Mouse (Mus musculus) hindbrain, embryonic 16.5 days (tissue): ENCODE results near the gene Trib2. TPM values are rescaled to one million over a fixed set of nuclear protein-coding genes. Genes with fewer than 3 reads are reported as not detected.

Source experiments
- ATAC-seq: fragments of 200-750 bp; cut with Nextera tagmentation; 2 replicates; pipeline ENCODE4 v1.8.0; 2017; ENCODE audit warnings: moderate TSS enrichment, moderate library complexity
- H3K27ac ChIP-seq: fragments of 300-500 bp; sonication (generic); 2 replicates; pipeline ENCODE4 v1.5.1; 2014; ENCODE audit warnings: low read depth, mild to moderate bottlenecking, control low read depth, low read length, moderate library complexity
- H3K27me3 ChIP-seq: fragments of 300-500 bp; sonication (generic); replicated peaks from 2 replicates; pipeline ENCODE4 v1.6.1; 2014; ENCODE audit warnings: low read length; ENCODE audit not compliant: control insufficient read depth, insufficient read depth
- H3K36me3 ChIP-seq: fragments of 300-500 bp; sonication (generic); 2 replicates; pipeline ENCODE4 v1.6.1; 2014; ENCODE audit warnings: mild to moderate bottlenecking, low read length, moderate library complexity, mixed read lengths; ENCODE audit not compliant: control insufficient read depth, insufficient read depth
- H3K4me1 ChIP-seq: fragments of 300-500 bp; sonication (generic); 2 replicates; pipeline ENCODE4 v1.6.1; 2014; ENCODE audit warnings: low read depth, low read length; ENCODE audit not compliant: control insufficient read depth, insufficient read depth
- H3K4me2 ChIP-seq: fragments of 300-500 bp; sonication (generic); 2 replicates; pipeline ENCODE4 v1.6.1; 2014; ENCODE audit warnings: mild to moderate bottlenecking, low read length, control low read depth, moderate library complexity
- H3K4me3 ChIP-seq: fragments of 300-500 bp; sonication (generic); 2 replicates; pipeline ENCODE4 v1.5.1; 2014; ENCODE audit warnings: mild to moderate bottlenecking, low read length, control low read depth, moderate library complexity
- H3K9ac ChIP-seq: fragments of 300-500 bp; sonication (generic); 2 replicates; pipeline ENCODE4 v1.6.1; 2014; ENCODE audit warnings: low read depth, mild to moderate bottlenecking, control low read depth, low read length, moderate library complexity
- H3K9me3 ChIP-seq: fragments of 300-500 bp; sonication (generic); 2 replicates; pipeline ENCODE4 v1.6.1; 2014; ENCODE audit warnings: mild to moderate bottlenecking, low read length, moderate library complexity; ENCODE audit not compliant: control insufficient read depth
- WGBS: fragments of 180-500 bp; shearing (Covaris S2); extraction: QIAGEN DNeasy Blood & Tissue Kit; methylation state at CpG from one replicate; pipeline ENCODE4 v1.1.7; 2014; 5-methylcytosine and 5-hydroxymethylcytosine counted together
- polyA plus RNA-seq: library from polyadenylated mRNA; unstranded; fragments of >200 nt; fragmentation: Nextera tagmentation; extraction: Ambion mirVana; gene quantifications from 2 replicates; pipeline ENCODE4 v1.2.1, GENCODE M21; 2015

Trib2 gene
- polyA plus RNA-seq, 1 experiment from 2014 or later: 124 TPM

DNA sequence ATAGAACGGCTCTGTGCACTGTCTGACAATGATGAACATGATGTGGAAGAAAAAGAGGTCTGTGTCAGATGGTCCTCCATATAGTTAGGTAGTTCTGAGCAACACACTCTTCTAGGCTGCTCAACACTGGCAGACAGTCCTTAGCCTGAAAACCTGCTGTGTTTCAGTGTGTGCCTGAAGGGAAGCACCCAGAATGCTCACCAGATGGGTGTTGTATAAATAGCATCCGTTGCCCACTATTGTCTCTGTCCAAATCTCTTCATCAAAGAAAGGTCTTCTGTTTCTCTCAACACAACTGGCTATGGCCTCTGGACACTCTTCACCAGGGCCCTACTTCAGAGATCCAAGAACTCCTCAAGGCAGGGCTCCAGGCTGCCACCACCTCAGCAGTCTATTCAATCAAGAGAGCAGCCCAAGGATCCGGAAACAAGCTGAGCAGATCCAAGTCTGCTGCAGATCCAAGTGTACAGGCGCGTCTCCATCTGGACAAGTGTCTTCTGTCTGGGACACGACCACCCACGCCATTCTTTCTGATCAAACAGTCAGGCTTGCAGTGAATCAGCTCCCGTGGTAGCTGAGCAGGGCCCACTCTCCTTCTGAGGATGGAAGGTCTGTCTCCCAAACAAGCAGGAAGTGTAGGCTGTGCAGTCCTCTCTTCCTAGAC lies 55.1 kb downstream of the Trib2 start:
- 89% methylated on average over 8 of the region's 8 CpGs for WGBS
- Histone ChIP-seq H3K4me3 (no peak overlapping the region), H3K4me2 (no peak overlapping the region), H3K27me3 (no peaks in the 10 kb centered on the region), H3K9me3 (no peaks in the 10 kb centered on the region), H3K27ac (no peak overlapping the region), H3K4me1 (no peaks in the 10 kb centered on the region), H3K36me3 (no peaks in the 10 kb centered on the region), H3K9ac (no peak overlapping the region)
- no peak for ATAC-seq

DNA sequence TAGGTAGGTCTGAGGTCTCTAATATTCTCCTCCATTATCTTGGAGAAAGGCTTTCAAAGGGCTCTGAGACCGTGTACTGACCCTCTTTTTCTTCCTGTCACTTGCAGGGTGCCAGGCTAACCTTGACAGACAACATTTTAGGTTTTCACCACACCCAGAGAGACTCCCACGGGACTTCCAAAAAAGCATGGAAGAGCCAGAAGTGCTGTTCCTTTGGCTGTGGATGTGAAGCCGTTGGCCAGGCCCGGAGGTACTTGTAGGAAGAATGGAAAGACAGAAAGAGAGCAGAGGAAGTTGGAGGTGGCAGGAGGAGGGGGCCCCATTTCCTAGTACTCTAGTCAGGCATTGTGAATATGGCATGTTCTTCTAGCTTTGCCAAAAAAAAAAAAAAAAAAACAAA lies 56.0 kb downstream of the Trib2 start:
- Histone ChIP-seq H3K27me3 (no peaks in the 10 kb centered on the region), H3K27ac (no peak overlapping the region), H3K4me2 (no peak overlapping the region), H3K9ac (no peak overlapping the region), H3K4me1 (no peaks in the 10 kb centered on the region), H3K36me3 (no peaks in the 10 kb centered on the region), H3K9me3 (no peaks in the 10 kb centered on the region), H3K4me3 (no peak overlapping the region)
- WGBS: 84% methylated on average over 4 of the region's 4 CpGs
- ATAC-seq: no peak

DNA sequence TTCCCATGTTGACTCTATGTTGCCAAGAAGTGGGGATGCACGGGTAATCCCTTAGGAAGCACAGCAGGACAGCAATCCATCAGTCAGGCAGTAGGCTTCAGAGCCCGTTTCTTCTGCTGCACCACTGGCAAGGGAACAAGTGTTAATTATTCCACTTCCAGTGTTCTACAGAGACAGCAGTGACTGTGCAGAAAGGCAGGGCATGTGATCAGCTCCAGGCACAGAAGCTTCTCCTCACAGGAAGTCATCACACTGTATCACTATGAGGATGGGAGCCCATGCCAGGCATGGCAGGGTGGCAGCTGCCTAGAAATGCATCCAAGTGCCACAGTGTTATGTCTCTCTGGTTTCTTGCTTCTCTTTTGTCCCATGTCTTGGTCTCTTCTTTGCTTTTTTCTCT lies 57.9 kb downstream of the Trib2 start:
- ATAC-seq: peak; percentile 92
- no peak overlapping the region for H3K9ac ChIP-seq
- H3K9me3 ChIP-seq: no peaks in the 10 kb centered on the region
- no peak overlapping the region for H3K4me2 ChIP-seq
- no peak overlapping the region for H3K4me3 ChIP-seq
- 16% methylated on average over 2 of the region's 2 CpGs for WGBS
- no peaks in the 10 kb centered on the region for H3K27me3 ChIP-seq
- H3K4me1 ChIP-seq: no peaks in the 10 kb centered on the region
- H3K36me3 ChIP-seq: no peaks in the 10 kb centered on the region
- no peak overlapping the region for H3K27ac ChIP-seq

DNA sequence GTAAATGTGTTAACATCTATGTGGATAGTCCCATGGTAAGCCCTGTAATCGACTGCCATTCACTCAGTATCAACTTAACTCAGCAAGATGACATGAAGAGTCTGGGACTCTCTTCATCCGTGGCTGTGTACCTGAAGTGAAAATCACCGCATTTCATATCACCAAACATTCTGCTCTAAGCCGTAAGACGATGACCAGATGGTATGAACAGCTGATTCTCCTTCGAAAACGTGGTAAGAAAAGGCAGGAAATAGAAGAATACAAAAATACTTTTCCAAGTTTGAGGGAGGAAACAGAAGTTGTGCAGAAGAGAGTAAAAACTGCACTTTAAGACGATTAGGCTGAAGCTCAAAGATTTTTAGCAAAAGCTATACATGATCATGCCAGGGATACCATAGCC lies 59.4 kb downstream of the Trib2 start:
- Histone ChIP-seq H3K4me1 (no peaks in the 10 kb centered on the region), H3K27ac (no peak overlapping the region), H3K36me3 (no peaks in the 10 kb centered on the region), H3K4me3 (no peak overlapping the region), H3K4me2 (no peak overlapping the region), H3K9ac (no peak overlapping the region), H3K27me3 (no peaks in the 10 kb centered on the region), H3K9me3 (no peaks in the 10 kb centered on the region)
- 93% methylated on average over 8 of the region's 8 CpGs for WGBS
- ATAC-seq: no peak

DNA sequence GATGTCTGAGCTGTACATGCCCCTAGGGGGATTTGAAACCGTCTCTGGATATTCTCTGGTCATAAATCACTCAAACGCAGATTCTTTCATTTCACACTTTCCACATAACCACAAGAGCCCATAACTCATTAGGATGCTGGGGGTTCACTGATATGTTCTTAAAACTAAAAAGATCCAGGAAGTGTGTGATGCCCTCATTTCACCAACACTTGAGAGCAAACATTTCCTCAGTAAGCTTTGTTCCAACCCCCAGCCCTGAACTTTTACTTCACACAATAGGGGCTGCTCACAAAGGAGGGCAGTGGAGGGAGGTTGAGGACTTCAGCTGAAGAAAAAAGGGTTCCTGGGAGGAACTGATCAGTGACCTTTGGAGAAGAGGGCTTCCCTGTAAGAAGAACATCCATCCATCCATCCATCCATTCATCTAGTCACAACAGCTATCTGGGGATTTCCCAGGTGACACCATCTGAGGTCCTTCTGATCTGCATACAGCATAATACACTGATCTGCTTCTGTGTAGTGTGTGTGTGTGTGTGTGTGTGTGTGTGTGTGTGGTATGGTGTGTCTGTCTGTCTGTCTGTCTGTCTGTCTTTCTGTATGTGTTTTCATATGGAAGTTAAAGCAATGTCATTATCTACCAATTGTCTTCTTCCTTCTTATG lies 61.6 kb downstream of the Trib2 start:
- no peaks in the 10 kb centered on the region for H3K27me3 ChIP-seq
- H3K27ac ChIP-seq: no peak overlapping the region
- no peak for ATAC-seq
- no peaks in the 10 kb centered on the region for H3K4me1 ChIP-seq
- no peaks in the 10 kb centered on the region for H3K36me3 ChIP-seq
- no peak overlapping the region for H3K4me3 ChIP-seq
- WGBS: 76% methylated on average over 2 of the region's 2 CpGs
- no peaks in the 10 kb centered on the region for H3K9me3 ChIP-seq
- H3K4me2 ChIP-seq: no peak overlapping the region
- no peak overlapping the region for H3K9ac ChIP-seq

DNA sequence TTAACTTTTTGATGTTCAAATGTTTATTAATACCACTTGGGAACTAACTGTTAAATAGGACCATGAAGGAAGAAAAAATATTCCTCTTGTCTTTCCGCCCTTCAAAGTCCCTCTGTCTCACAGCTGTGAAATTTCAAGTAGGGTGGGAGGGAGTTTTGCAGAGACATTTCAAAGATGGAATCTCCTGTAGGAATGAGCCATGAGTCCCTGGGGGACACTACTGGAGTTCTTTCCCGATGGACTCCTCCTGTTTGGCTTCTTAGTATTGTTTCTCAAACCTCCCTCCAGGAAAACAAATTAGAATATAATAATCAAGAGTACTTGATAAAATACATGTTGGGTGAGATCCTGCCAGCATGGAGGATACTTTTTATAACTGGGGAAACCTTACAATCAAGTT lies 62.1 kb downstream of the Trib2 start:
- Histone ChIP-seq H3K9me3 (no peaks in the 10 kb centered on the region), H3K4me3 (no peak overlapping the region), H3K9ac (no peak overlapping the region), H3K36me3 (no peaks in the 10 kb centered on the region), H3K4me1 (no peaks in the 10 kb centered on the region), H3K27me3 (no peaks in the 10 kb centered on the region), H3K4me2 (no peak overlapping the region), H3K27ac (no peak overlapping the region)
- no peak for ATAC-seq
- WGBS: 65% methylated on average over 2 of the region's 2 CpGs

DNA sequence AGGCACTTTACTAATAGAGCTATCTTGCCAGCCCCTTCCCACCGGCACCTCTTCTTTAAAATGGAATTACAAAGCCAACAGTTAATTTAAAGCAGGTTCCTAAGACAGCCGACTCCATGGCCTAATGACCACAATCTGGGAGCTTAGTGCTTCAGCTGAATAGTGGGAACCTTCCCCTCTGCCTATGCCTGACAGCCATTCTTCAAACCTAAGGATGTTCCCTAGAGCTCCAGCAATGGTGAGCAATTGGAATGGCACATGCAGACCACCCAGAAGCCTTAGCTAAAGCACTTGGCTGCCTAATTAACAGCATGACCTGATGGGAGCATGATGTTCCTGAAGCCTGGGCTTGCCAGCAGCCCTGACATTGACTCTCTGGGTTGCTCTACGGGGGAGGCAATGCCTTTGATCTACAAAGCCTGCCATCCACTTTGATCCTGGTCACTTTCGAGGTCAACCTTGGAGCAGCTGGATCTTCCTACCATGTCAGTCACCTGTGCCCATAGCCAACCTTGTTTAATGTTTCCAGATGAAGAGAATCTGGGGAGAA lies 67.0 kb downstream of the Trib2 start:
- Histone ChIP-seq H3K4me2 (no peak overlapping the region), H3K9ac (no peak overlapping the region), H3K27ac (no peak overlapping the region), H3K36me3 (no peaks in the 10 kb centered on the region), H3K9me3 (no peaks in the 10 kb centered on the region), H3K4me3 (no peak overlapping the region), H3K27me3 (no peaks in the 10 kb centered on the region), H3K4me1 (no peaks in the 10 kb centered on the region)
- WGBS: 32% methylated on average over 4 of the region's 4 CpGs
- no peak for ATAC-seq

DNA sequence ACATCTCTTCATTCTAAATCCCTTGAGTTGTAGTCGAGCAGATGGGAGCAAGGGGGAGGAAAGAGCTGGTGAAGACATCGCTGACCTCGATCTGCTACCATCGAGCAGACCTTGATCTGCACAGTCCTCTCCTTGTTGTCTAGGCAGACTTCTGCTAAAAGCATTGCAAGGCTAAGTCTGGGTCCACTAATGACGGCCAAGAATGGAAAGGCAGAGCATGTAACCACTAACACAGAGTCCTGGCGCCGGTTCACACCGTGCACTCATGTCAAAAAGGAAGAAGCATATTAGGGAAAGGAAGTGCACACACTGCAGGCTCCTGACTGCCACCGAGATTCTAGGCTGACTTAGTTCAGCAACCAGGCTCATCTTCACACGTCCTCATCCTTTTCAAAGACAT lies 71.0 kb downstream of the Trib2 start:
- H3K4me1 ChIP-seq: no peaks in the 10 kb centered on the region
- WGBS: 84% methylated on average over 10 of the region's 10 CpGs
- H3K4me3 ChIP-seq: no peak overlapping the region
- ATAC-seq: no peak
- H3K27ac ChIP-seq: no peak overlapping the region
- no peaks in the 10 kb centered on the region for H3K9me3 ChIP-seq
- no peaks in the 10 kb centered on the region for H3K27me3 ChIP-seq
- no peaks in the 10 kb centered on the region for H3K36me3 ChIP-seq
- H3K4me2 ChIP-seq: no peak overlapping the region
- H3K9ac ChIP-seq: no peak overlapping the region
